Mouse (Mus musculus): ENCODE data around the gene Pwp2. TPM values are rescaled to one million over a fixed set of nuclear protein-coding genes. Genes with fewer than 3 reads are reported as not detected.

Pwp2 gene
- total and polyA plus RNA-seq, 3 experiments: 49.6 to 91.5 (median 62.4) TPM

DNA sequence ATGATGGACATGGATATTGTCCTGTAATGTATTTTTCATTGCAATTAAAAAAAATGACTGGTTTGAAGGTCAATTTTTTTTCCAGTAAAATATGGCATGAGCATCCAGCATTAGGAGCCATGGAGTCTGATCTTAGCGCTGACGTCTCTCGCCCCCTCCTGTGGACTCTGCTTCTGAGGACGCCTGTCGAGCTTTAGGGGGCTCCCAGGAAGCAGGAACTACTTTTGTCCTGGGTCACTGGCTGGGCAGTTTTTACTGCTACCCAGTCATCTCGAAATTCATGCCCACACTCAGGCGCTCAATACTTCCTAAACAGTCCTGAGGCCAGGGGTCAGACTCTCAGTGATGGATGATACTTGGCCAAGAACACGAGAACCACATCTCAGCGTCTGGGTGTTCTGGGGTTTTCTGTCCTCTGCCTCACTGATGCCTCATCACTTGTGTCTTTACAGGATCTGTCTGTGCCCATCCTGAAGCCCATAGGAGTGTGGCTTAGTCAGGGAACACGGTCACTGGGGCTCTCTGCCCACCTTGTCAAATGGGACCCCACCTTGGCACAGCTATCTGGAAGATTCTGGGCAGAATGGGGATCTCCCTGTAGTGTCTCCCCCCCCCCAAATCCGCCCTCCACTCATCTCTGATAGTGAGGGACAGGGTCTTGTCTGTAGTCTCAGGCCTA is 45.2 kb downstream of the Pwp2 start:
- Histone ChIP-seq H3K27me3 (ENCODE audit: control insufficient read depth in 1 of 2, insufficient read depth in 2 of 2, low read length in 2 of 2) (peaks cover 6 to 12% of the 10 kb centered on the region in 2 experiments; a peak in 3 of 4 replicates), H3K4me3 (ENCODE audit: control insufficient read depth in 1 of 2, insufficient read depth in 1 of 2, low read depth in 2 of 2, low read length in 2 of 2) (no peak overlapping the region), H3K36me3 (ENCODE audit: control insufficient read depth in 1 of 2, insufficient read depth in 2 of 2, low read length in 2 of 2) (no peaks in the 10 kb centered on the region), H3K9ac (ENCODE audit: control insufficient read depth, low read depth, low read length, poor library complexity, severe bottlenecking) (no peak overlapping the region), H3K9me3 (replicated peaks; ENCODE audit: insufficient read depth, low read length) (no peaks in the 10 kb centered on the region), H3K27ac (ENCODE audit: control insufficient read depth, low read depth, low read length) (no peak overlapping the region), H3K4me1 (ENCODE audit: control insufficient read depth in 1 of 2, insufficient read depth in 2 of 2, low read length in 2 of 2) (no peaks in the 10 kb centered on the region), H3K79me2 (ENCODE audit: control insufficient read depth, insufficient read depth, low read length, poor library complexity) (no peaks in the 10 kb centered on the region)
- TF ChIP-seq SIN3A (IDR thresholded peaks at IDR 0.05; ENCODE audit: low read length) (no peak), ZNF384 (IDR thresholded peaks at IDR 0.05; ENCODE audit: low read depth, low read length) (no peak), USF2 (IDR thresholded peaks at IDR 0.05; ENCODE audit: borderline replicate concordance in 1 of 2, insufficient read depth in 1 of 2, low read depth in 1 of 2, low read length in 2 of 2) (no peak), ZKSCAN1 (IDR thresholded peaks at IDR 0.05; ENCODE audit: low read depth, low read length) (no peak), MEF2A (IDR thresholded peaks at IDR 0.05; ENCODE audit: extremely low read depth, insufficient replicate concordance, low read depth, low read length, poor library complexity, severe bottlenecking) (no peak), TBP (IDR thresholded peaks at IDR 0.05; ENCODE audit: low read depth, low read length) (no peak), UBTF (IDR thresholded peaks at IDR 0.05; ENCODE audit: borderline replicate concordance, insufficient read depth, low read depth, low read length) (no peak), MYC (IDR thresholded peaks at IDR 0.05; ENCODE audit: low read depth, low read length) (no peak), ELF1 (IDR thresholded peaks at IDR 0.05; ENCODE audit: low read depth, low read length) (no peak), CHD2 (IDR thresholded peaks at IDR 0.05; ENCODE audit: low read length) (no peak), E2F4 (IDR thresholded peaks at IDR 0.05; ENCODE audit: borderline replicate concordance, low read depth, low read length) (no peak), KAT2A (conservative IDR thresholded peaks at IDR 0.05; ENCODE audit: low read depth, low read length) (no peak)
- DNase-seq (ENCODE audit: low read depth, low spot score): no peak

- H3K9ac ChIP-seq (ENCODE audit: control insufficient read depth, low read depth, low read length, poor library complexity, severe bottlenecking): no peak overlapping the region
- H3K36me3 ChIP-seq (ENCODE audit: control insufficient read depth in 1 of 2, insufficient read depth in 2 of 2, low read length in 2 of 2): no peaks in the 10 kb centered on the region
- no peak overlapping the region for H3K27ac ChIP-seq (ENCODE audit: control insufficient read depth, low read depth, low read length)
- no peak overlapping the region for H3K4me3 ChIP-seq (ENCODE audit: control insufficient read depth in 1 of 2, insufficient read depth in 1 of 2, low read depth in 2 of 2, low read length in 2 of 2)
- H3K4me1 ChIP-seq (ENCODE audit: control insufficient read depth in 1 of 2, insufficient read depth in 2 of 2, low read length in 2 of 2): no peaks in the 10 kb centered on the region
- no peaks in the 10 kb centered on the region for H3K9me3 ChIP-seq (replicated peaks; ENCODE audit: insufficient read depth, low read length)
- peaks cover 6 to 7% of the 10 kb centered on the region in 2 experiments; a peak in 3 of 4 replicates for H3K27me3 ChIP-seq (ENCODE audit: control insufficient read depth in 1 of 2, insufficient read depth in 2 of 2, low read length in 2 of 2)
- DNase-seq (ENCODE audit: low read depth, low spot score): no peak
- H3K79me2 ChIP-seq (ENCODE audit: control insufficient read depth, insufficient read depth, low read length, poor library complexity): no peaks in the 10 kb centered on the region
- TF ChIP-seq USF1 (IDR thresholded peaks at IDR 0.05; ENCODE audit: low read depth, low read length): no peak
- no peak for TF ChIP-seq ZMIZ1 (IDR thresholded peaks at IDR 0.05; ENCODE audit: low read depth, low read length)
- TF ChIP-seq BHLHE40 (IDR thresholded peaks at IDR 0.05; ENCODE audit: borderline replicate concordance, low read depth, low read length): no peak
- TF ChIP-seq POLR2A (IDR thresholded peaks at IDR 0.05; ENCODE audit: control insufficient read depth in 1 of 2, insufficient read depth in 1 of 2, low read depth in 1 of 2, low read length in 2 of 2, poor library complexity in 1 of 2): no peak
- no peak for TF ChIP-seq SMC3 (IDR thresholded peaks at IDR 0.05; ENCODE audit: low read depth, low read length)
- TF ChIP-seq CHD2 (IDR thresholded peaks at IDR 0.05; ENCODE audit: low read length): no peak
- no peak for TF ChIP-seq ZKSCAN1 (IDR thresholded peaks at IDR 0.05; ENCODE audit: low read depth, low read length)
- TF ChIP-seq MAX (IDR thresholded peaks at IDR 0.05; ENCODE audit: low read length): no peak
Measured at GRCm38 (mm10) chr10:78138812-78139523, 46.0 kb downstream of the Pwp2 start.

All from MEL (cell line).